Mouse (Mus musculus) adrenal gland, adult 18-20 months (tissue): Measurements from ENCODE around the gene Ccr8. TPM values are rescaled to one million over a fixed set of nuclear protein-coding genes. Genes with fewer than 3 reads are reported as not detected.

Experiments used
- DNase-seq, 2 experiments: peaks; one replicate each; pipeline ENCODE4 v3.0.0; 2021 to 2022; ENCODE audit warnings: low spot score in 2 of 2
- total RNA-seq, 2 experiments: library from RNA; stranded (reverse); gene quantifications; 1 replicate in 1 of 2; 2 replicates in 1 of 2; pipeline ENCODE4 v1.2.3; 2021

The Ccr8 gene
- total RNA-seq, 2 experiments from 2014 or later, result not detected

DNA sequence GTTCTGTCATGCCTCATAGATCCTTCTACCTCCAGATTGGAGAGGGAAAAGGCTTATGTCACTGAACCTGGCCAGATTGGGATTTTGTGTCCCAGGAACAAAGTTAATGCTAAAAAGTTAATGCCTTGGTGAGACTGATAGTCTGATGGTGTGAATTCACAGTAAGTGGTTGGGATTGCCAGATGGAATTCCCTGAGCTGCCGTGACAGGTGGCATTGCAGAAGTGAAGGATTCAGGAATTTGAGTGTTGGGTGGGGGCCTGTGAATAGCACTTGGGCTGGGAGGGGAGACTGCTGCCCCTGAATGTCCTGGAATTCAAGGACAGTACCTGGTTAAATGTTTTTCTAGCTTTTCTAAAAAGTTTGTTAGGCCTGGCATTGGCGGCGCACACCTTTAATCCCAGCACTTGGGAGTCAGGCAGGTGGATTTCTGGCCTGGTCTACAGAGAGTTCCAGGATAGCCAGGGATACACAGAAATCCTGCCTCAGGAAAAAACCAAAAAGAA is 39.9 kb downstream of the Ccr8 start:
- no peak for DNase-seq

DNA sequence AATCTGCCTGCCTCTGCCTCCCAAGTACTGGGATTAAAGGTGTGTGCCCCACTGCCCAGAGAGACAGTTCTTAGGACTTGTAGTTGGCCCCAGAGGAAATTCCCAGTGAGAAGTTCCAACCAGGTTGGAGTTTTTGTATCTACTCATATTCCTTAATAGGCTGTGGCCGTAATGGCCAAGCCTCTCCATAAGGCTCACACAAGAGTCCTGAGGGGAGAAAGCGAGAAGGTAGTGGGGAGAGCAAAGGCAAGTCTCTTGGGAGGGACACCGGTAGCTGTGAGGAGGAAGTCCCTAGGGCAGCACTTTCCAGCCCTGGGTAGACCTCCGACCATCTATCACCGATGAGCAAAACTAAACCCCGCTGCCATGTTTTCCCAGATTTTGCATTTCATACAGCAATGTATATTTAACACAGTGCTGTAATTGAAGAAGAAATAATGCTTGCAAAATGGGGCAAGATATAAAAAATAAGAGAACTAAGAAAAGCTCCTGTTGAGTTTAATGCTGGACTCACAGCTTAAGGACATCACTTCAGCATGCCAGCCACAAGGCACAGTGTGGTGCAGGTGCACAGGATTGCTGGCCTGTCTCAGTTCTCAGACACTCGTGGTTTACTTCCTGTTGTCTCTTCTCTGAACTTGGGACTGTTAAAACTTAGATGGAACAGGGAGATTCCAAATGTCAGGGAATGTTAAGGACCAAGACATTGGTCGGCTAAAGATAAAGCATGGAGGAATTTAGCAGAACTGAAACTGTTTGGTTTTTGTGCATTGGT is 41.3 kb downstream of the Ccr8 start:
- DNase-seq, result no peak

GRCm38 (mm10) chr9:120133755-120134475 is 42.0 kb downstream of the Ccr8 start:
- DNase-seq, result no peak

DNA sequence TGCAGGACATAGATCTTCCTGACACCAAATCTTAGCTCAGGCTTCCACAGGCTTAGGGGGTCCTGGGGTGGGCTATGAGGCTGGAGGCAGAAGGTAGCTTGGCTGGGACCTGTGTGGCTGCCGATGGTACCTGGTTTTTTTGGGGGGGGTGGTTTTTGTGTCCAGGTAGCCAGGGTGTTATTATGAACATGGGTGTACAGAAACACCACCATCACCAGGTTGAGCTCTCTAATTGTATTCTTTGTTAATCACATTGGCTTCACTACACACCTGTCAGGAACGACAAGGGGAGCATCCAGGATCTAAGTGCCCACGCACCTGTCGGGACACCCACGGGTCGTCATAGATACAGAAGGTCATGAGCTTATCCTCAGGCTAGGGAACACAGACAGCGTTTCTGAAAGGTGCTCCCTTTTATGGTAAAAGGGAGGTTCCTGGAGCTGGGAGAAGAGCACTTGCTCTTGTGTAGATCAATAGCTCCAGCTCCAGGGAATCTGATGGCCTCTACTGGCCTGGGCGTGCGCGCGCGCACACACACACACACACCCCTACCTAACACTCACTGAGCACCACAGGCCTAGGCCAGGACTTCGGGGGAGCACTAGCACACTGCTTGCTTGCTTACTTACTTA is 42.7 kb downstream of the Ccr8 start:
- DNase-seq, result no peak

- no peak for DNase-seq
Observed at GRCm38 (mm10) chr9:120135454-120135853, 43.5 kb downstream of the Ccr8 start.

DNA sequence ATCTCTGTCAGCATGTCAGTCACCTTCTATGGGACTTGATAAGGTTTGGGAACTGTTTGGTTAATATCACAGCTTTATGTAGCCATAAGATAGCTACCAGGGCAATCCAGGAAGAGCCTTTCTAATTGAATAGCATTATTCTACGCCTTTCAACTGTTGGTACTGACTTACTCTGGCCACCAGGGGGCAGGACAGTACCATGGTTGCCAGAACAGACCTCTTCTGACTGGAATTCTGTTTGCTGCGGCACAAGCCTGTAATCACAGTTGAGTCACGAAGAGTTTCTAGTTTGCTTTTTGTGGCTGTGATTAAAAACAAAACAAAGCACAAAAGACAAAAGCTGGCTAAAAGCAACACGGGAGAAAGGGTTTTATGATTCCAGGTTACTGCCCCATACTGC is 48.7 kb downstream of the Ccr8 start:
- DNase-seq, result peak; percentile 74 to 80

- DNase-seq, result no peak
Observed at GRCm38 (mm10) chr9:120144474-120144873, 52.6 kb downstream of the Ccr8 start.

Other genes starting within 250 kb of the Ccr8 start
- gene Wdr48, start 197.2 kb upstream of the Ccr8 start, total RNA-seq, result 10 to 100 TPM; 46.5 to 52.9 TPM
- gene Gorasp1, start 154.5 kb upstream of the Ccr8 start, total RNA-seq, result 10 to 100 TPM; 20.7 to 23.0 TPM
- under 1 TPM in 1 of 2 experiments, not detected in 1; 0.43 TPM for gene Ttc21a, start 154.5 kb upstream of the Ccr8 start, total RNA-seq
- gene Csrnp1, start 107.5 kb upstream of the Ccr8 start, total RNA-seq, result 10 to 100 TPM; 13.8 to 19.3 TPM
- under 1 TPM in 1 of 2 experiments, not detected in 1; 0.80 TPM for gene Xirp1, start 68.5 kb upstream of the Ccr8 start, total RNA-seq
- 1 to 10 TPM; 2.8 to 3.4 TPM for gene Cx3cr1, start 22.2 kb upstream of the Ccr8 start, total RNA-seq
- 10 to 100 TPM; 27.3 to 30.0 TPM for gene Slc25a38, start 18.3 kb downstream of the Ccr8 start, total RNA-seq
- 100 to 1,000 TPM; 726 to 738 TPM for gene Rpsa, start 35.6 kb downstream of the Ccr8 start, total RNA-seq
- gene Mobp, start 57.6 kb downstream of the Ccr8 start, total RNA-seq, result not detected
- gene Myrip, start 209.4 kb downstream of the Ccr8 start, total RNA-seq, result 1 to 10 TPM; 6.2 to 6.8 TPM